Mouse (Mus musculus): ENCODE data around the gene Kat2b. TPM values are rescaled to one million over a fixed set of nuclear protein-coding genes. Genes with fewer than 3 reads are reported as not detected.
"Not testable (repeated sequence)": the region's sequence is repeated elsewhere in the genome, so short reads cannot be mapped to it uniquely, and the experiment has no call there.

Kat2b gene
- polyA plus RNA-seq (2015; fragmentation: Nextera tagmentation; extraction: Ambion mirVana), result 7.0 and 7.5 TPM in 2 replicates

- Histone ChIP-seq H3K9ac (peak within 1 kb of the TSS; percentile 95), H3K27ac (peak within 1 kb of the TSS; percentile 98), H3K4me1 (peaks cover 32% of the 10 kb centered on the region), H3K4me2 (peak within 1 kb of the TSS; percentile 89), H3K36me3 (ENCODE audit: poor library complexity, severe bottlenecking) (no peaks in the 10 kb centered on the region), H3K4me3 (peak within 1 kb of the TSS; percentile 81), H3K9me3 (replicated peaks) (no peaks in the 10 kb centered on the region), H3K27me3 (no peaks in the 10 kb centered on the region)
- ATAC-seq, result peak; percentile 5; the same call in 1 of the 2 replicates
- under 1% methylated on average over 20 of the region's 20 CpGs for WGBS
These were observed at the start of gene Kat2b for GRCm38 (mm10) chr17:53566161-53566918. Gene Kat2b, plus strand, starts transcription at chr17:53566861.

GRCm38 (mm10) chr17:53519364-53519763 is 47.3 kb upstream of the Kat2b start:
- no peaks in the 10 kb centered on the region for H3K36me3 ChIP-seq (ENCODE audit: poor library complexity, severe bottlenecking)
- no peaks in the 10 kb centered on the region for H3K4me1 ChIP-seq
- no peak overlapping the region for H3K9ac ChIP-seq
- no peaks in the 10 kb centered on the region for H3K9me3 ChIP-seq (replicated peaks)
- H3K4me2 ChIP-seq, result no peak overlapping the region
- H3K27me3 ChIP-seq, result no peaks in the 10 kb centered on the region
- H3K27ac ChIP-seq, result no peak overlapping the region
- ATAC-seq, result no peak
- H3K4me3 ChIP-seq, result no peak overlapping the region

- no peaks in the 10 kb centered on the region for H3K4me1 ChIP-seq
- no peaks in the 10 kb centered on the region for H3K27me3 ChIP-seq
- H3K4me3 ChIP-seq, result no peak overlapping the region
- no peak overlapping the region for H3K9ac ChIP-seq
- H3K36me3 ChIP-seq (ENCODE audit: poor library complexity, severe bottlenecking), result no peaks in the 10 kb centered on the region
- H3K4me2 ChIP-seq, result no peak overlapping the region
- no peak overlapping the region for H3K27ac ChIP-seq
- no peaks in the 10 kb centered on the region for H3K9me3 ChIP-seq (replicated peaks)
- ATAC-seq, result no peak
These were observed 46.2 kb upstream of the Kat2b start for GRCm38 (mm10) chr17:53520509-53520908.

GRCm38 (mm10) chr17:53528034-53528433 is 38.6 kb upstream of the Kat2b start:
- no peak overlapping the region for H3K27ac ChIP-seq
- H3K27me3 ChIP-seq, result no peaks in the 10 kb centered on the region
- no peak overlapping the region for H3K4me3 ChIP-seq
- 93% methylated on average over 2 of the region's 2 CpGs for WGBS
- H3K9ac ChIP-seq, result no peak overlapping the region
- H3K4me1 ChIP-seq, result no peaks in the 10 kb centered on the region
- H3K9me3 ChIP-seq (replicated peaks), result no peaks in the 10 kb centered on the region
- no peak for ATAC-seq
- H3K36me3 ChIP-seq (ENCODE audit: poor library complexity, severe bottlenecking), result no peaks in the 10 kb centered on the region
- H3K4me2 ChIP-seq, result no peak overlapping the region

- Histone ChIP-seq H3K27me3 (no peaks in the 10 kb centered on the region), H3K4me2 (no peak overlapping the region), H3K27ac (no peak overlapping the region), H3K9me3 (replicated peaks) (no peaks in the 10 kb centered on the region), H3K36me3 (ENCODE audit: poor library complexity, severe bottlenecking) (no peaks in the 10 kb centered on the region), H3K4me3 (no peak overlapping the region), H3K9ac (no peak overlapping the region), H3K4me1 (no peaks in the 10 kb centered on the region)
- no peak for ATAC-seq
- 54% methylated on average over 2 of the region's 2 CpGs for WGBS
These were observed 35.5 kb upstream of the Kat2b start for GRCm38 (mm10) chr17:53531160-53531559.

GRCm38 (mm10) chr17:53532425-53532824 is 34.2 kb upstream of the Kat2b start:
- H3K9ac ChIP-seq, result no peak overlapping the region
- no peak overlapping the region for H3K4me2 ChIP-seq
- H3K4me1 ChIP-seq, result no peaks in the 10 kb centered on the region
- H3K36me3 ChIP-seq (ENCODE audit: poor library complexity, severe bottlenecking), result no peaks in the 10 kb centered on the region
- H3K27me3 ChIP-seq, result no peaks in the 10 kb centered on the region
- no peaks in the 10 kb centered on the region for H3K9me3 ChIP-seq (replicated peaks)
- no peak overlapping the region for H3K4me3 ChIP-seq
- ATAC-seq, result no peak
- no peak overlapping the region for H3K27ac ChIP-seq
- WGBS, result 69% methylated on average over 2 of the region's 2 CpGs

- not testable (repeated sequence) for H3K27ac ChIP-seq; H3K4me3 ChIP-seq; H3K4me2 ChIP-seq; H3K27me3 ChIP-seq; H3K9ac ChIP-seq; H3K36me3 ChIP-seq (ENCODE audit: poor library complexity, severe bottlenecking); H3K9me3 ChIP-seq (replicated peaks); H3K4me1 ChIP-seq; ATAC-seq
- 89% methylated on average over 2 of the region's 2 CpGs for WGBS
These were observed 27.3 kb upstream of the Kat2b start, which contains the start of gene Pp2d1 for GRCm38 (mm10) chr17:53539351-53539750. Gene Pp2d1, minus strand, starts transcription at chr17:53539451.

- H3K9me3 ChIP-seq (replicated peaks), result no peaks in the 10 kb centered on the region
- H3K4me2 ChIP-seq, result no peak overlapping the region
- no peak for ATAC-seq
- no peak overlapping the region for H3K27ac ChIP-seq
- H3K4me3 ChIP-seq, result no peak overlapping the region
- WGBS, result 92% methylated on average over 4 of the region's 4 CpGs
- no peaks in the 10 kb centered on the region for H3K36me3 ChIP-seq (ENCODE audit: poor library complexity, severe bottlenecking)
- no peak overlapping the region for H3K9ac ChIP-seq
- H3K27me3 ChIP-seq, result no peaks in the 10 kb centered on the region
- peaks cover 8% of the 10 kb centered on the region; the same call in 1 of the 2 replicates for H3K4me1 ChIP-seq
These were observed 24.1 kb upstream of the Kat2b start for GRCm38 (mm10) chr17:53542536-53542935.

- Histone ChIP-seq H3K4me3 (no peak overlapping the region), H3K27me3 (no peaks in the 10 kb centered on the region), H3K36me3 (ENCODE audit: poor library complexity, severe bottlenecking) (no peaks in the 10 kb centered on the region), H3K27ac (no peak overlapping the region), H3K9me3 (replicated peaks) (no peaks in the 10 kb centered on the region), H3K4me1 (peaks cover 8% of the 10 kb centered on the region; the same call in 1 of the 2 replicates), H3K9ac (no peak overlapping the region), H3K4me2 (no peak overlapping the region)
- WGBS, result 62% methylated on average over 9 of the region's 9 CpGs
- ATAC-seq, result peak; percentile 72
These were observed 22.9 kb upstream of the Kat2b start for GRCm38 (mm10) chr17:53543591-53544324.

GRCm38 (mm10) chr17:53551306-53552299 is 15.1 kb upstream of the Kat2b start:
- H3K4me3 ChIP-seq, result no peak overlapping the region
- WGBS, result 37% methylated on average over 8 of the region's 8 CpGs
- H3K36me3 ChIP-seq (ENCODE audit: poor library complexity, severe bottlenecking), result no peaks in the 10 kb centered on the region
- peaks cover 12% of the 10 kb centered on the region for H3K4me1 ChIP-seq
- H3K27me3 ChIP-seq, result no peaks in the 10 kb centered on the region
- no peak overlapping the region for H3K9ac ChIP-seq
- H3K4me2 ChIP-seq, result no peak overlapping the region
- H3K9me3 ChIP-seq (replicated peaks), result no peaks in the 10 kb centered on the region
- peak; percentile 89 for ATAC-seq
- peak overlapping the region; percentile 63 for H3K27ac ChIP-seq

- Histone ChIP-seq H3K27me3 (no peaks in the 10 kb centered on the region), H3K4me2 (no peak overlapping the region), H3K9me3 (replicated peaks) (no peaks in the 10 kb centered on the region), H3K9ac (no peak overlapping the region), H3K27ac (no peak overlapping the region), H3K36me3 (ENCODE audit: poor library complexity, severe bottlenecking) (no peaks in the 10 kb centered on the region), H3K4me1 (peaks cover 12% of the 10 kb centered on the region), H3K4me3 (no peak overlapping the region)
- ATAC-seq, result no peak
- WGBS, result 64% methylated on average over 4 of the region's 4 CpGs
These were observed 12.6 kb upstream of the Kat2b start for GRCm38 (mm10) chr17:53554088-53554487.

Measured in forebrain, embryonic 13.5 days (tissue).